Mouse (Mus musculus): ENCODE results near the gene Aff3.

The Aff3 gene

GRCm38 (mm10) chr1:38654981-38655540 is 9.7 kb downstream of the Aff3 start:
- DNase-seq = no peak

- no peak for DNase-seq
These were observed 14.7 kb downstream of the Aff3 start for GRCm38 (mm10) chr1:38650031-38650430.

DNA sequence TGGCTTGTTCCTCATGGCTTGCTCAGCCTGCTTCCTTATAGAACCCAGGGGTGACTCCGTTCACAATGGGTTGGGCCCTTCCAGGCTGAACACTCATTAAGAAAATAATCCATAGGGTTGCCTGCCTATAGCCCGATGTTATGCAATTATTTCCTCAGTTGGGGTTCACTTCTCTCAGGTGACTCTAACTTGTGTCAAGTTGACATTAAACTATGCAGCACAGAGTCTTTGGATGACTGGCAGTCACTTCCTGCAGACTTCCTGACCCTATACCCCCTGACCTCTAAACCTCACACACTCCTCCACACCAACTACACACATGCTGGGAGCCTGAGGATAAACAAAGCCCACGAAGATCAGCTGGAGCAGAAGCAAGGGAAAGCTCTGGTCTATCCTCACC is 15.6 kb downstream of the Aff3 start:
- DNase-seq = no peak

DNA sequence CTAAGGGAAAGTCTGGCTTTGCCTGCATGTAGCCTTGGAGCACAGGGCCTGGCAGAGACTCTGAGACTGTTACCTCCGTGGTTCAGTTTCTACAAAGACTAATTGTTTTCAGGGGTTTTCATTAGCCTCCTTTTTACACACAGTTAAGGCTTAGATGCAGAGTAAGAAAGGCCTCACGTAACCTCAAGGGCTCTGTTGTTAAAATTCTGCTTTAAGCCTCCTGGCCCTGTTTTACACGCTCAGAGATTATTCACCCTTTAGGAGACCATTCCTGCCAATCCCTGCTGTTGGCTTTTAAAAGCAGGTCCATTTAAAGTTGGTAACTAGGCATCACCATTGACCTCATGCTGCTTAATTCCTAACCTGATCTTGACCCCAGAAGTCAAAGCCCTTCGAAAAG is 22.5 kb downstream of the Aff3 start:
- no peak for DNase-seq

DNA sequence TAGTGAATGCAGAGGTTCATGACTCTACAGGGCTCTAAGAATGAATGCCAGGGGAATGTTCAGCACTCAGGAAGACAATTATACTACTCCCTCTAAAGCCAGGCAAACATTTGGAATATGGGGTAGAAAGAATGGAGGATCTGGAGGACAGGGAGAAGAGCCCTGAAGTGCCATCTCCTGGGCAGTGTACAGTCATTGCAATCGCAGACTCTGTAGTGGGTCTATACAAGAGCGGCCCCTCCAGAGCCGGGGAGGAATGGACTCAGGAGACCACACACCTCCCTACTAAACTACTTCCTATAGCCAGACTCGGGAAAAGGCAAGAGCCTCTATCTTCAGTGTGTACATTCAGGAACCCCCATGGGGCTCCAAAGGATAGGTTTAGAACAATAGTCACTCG is 25.1 kb downstream of the Aff3 start:
- DNase-seq = no peak

DNA sequence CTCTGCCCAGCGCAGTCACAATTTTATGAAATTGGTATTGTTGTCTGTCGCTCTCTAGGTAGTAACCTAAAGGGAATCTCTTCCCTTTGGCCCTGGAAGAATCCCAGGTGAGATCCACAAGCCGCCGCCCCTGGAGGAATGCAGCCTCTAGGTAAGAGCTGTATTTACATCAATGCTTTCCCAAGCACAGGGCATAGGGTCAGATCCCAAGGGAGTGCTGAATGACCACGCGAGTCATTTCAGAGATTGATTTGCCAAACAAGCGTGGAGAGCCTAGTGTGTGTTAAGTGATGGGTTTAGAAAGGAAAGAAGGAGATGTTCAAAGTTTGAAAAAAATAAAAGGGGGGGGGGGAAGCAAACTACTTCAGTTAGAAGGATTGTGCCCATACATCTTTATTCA is 29.2 kb downstream of the Aff3 start:
- no peak for DNase-seq

- DNase-seq = no peak
These were observed 30.7 kb downstream of the Aff3 start for GRCm38 (mm10) chr1:38634081-38634480.

DNA sequence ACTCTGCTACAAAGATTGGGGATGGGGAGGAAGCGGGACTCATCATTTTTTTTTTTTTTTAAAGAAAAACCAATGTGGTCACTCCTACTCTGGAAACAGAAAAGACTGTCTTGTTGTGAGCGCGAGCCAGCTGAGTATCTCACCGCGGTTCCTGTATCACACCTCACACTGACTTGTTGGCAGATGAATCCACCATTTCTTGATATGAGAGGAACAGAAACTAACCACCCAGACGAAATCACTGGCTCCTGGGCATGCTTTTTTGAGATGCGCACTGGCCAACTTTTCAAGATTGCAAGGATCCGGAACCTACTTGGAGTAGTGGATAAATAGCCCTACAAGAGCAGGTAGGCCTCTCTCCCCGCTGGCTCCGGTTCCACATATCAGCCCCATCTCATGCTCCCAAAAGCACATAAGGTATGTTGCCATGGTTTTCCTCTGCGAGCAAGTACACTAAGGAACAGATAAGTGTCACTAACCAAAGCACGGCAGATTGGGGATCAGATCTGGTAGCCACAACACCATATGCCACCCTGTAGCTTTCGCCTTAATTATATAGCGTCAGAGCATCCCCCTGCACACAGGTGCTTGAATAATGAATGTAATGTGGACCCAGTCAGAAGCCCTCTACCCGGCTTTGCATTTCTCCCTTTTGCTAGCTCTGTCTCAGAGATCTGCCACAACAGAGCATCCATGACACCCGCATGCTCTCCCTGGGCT is 32.1 kb downstream of the Aff3 start:
- no peak for DNase-seq

DNA sequence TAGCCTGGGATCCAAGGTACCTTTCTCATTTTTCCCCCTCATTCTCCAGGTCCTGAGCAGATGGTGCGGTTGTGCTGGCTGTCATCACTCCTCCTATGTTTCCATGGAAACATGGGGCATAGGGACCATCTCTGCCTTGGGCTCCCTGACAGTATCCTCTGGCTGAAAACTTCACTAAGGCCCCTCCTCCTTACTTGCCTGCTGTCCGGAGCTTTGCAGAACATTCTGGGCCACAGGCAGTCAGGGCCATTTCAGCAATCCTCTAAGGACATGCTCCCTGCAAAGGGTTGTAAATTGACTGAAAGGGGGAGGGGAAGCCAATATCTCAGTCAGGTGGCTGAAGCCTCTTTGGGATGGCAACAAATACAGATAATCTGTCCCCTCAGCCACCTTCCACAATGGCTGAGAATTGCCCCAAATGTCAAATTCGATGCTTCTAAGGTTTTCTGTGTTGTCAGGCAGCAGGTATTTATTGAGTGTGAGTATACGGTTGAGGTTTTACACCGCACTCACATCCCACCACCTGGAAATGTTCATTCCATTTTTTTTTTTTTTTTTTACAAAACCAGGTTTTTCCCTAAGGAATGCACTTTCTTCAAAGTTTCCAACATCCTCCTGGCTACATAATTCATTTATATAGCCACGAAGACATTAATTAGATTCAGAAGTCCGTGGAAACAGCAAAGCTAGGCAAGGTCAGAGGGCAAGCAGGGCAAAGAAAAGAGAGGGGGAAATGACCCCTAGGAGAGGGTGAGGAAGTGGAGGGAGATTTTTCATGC is 33.1 kb downstream of the Aff3 start:
- peak in 1 of 2 experiments; percentile 20 for DNase-seq

GRCm38 (mm10) chr1:38628901-38629585 is 35.7 kb downstream of the Aff3 start:
- no peak for DNase-seq

DNA sequence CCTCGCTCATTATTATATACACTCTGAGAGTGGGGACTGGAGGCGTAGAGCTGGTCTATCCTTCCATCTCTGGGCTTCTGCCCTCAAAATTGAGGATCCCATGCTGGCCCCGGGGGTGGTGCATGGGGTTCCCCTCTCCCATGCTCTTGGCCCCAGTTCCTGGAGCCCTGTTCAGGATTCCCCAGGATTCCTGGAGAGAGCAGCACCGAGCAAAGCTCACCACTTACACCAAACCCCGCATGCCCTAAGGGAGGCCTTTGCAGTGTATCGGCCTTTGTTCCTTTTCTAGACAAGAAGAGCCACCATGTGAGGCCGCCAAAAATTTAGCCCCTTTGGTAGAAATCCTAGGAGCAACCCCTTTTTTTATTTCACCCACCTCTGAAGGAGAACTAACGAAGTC is 36.3 kb downstream of the Aff3 start:
- DNase-seq = peak in 1 of 2 experiments; percentile 12

DNA sequence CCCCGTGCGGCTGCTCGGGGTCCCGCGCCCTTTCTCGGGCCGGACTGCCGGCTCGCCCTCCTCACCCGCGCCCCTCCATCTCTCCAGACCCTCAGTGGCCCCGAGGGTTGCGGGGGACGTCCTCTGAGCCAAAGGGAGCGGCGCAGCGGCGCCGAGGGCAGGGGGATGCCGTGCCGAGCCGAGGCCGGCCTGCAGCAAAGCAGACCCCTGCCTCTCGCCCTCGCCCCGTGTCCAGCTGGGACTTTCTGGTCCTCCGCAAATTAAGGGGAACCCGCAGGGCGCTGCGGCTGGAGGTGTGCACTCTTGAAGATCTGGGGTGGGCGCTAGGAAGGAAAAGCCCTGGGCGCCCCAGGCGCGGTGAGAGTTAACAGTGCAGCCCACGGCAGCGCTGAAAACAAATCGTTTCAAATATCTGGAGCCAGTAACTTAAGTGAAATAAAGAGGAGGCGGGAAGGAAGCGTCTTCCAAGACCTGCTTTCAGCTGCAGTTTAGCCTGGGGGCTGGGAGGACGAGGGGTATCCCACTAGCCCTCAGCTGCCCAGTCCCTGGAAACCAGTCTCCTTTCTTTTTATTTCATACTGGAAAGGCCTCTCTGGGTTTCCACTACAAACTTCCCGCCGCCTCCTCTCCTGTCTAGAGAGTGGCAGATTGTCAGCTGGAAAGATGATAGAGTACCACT is 36.9 kb downstream of the Aff3 start:
- DNase-seq = no peak

GRCm38 (mm10) chr1:38626739-38627661 is 37.8 kb downstream of the Aff3 start:
- peak; percentile 78 to 89 for DNase-seq

DNA sequence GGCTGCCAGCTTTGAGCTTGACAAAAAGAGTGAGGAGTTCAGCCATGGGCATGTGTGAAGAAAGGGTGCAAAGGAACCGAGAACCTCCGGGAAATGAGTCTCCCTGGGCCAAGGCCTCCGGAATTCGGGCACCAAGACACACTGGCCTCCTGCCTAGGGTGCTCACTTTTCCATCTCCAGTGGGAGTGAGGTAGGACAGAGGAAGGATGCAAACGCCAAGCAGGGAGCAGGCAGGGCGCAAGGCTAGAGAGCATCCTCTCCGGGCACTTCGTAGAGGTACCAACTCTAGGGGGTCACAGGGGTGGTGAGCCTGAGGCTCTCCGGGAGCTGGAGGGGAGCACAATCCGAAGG is 38.4 kb downstream of the Aff3 start:
- peak; percentile 49 to 55 for DNase-seq

DNA sequence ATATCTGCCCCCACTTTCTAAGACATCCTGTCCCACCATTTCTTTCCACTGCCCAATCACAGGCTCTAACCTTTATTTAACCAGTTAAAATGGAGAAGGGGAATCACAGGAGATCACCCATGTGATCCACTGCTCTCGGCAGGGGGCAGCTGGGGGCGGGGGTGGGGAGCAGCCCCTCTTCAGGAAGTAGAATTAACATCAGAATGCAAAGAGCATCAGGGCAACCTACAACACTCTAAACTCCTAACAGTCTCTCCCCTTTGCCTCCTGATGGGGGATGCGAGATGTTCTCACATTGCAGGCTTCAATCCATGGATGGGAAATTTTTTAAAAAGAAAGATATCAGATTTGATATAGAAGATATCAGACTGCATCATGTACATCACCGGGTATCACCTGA is 42.9 kb downstream of the Aff3 start:
- no peak for DNase-seq

DNA sequence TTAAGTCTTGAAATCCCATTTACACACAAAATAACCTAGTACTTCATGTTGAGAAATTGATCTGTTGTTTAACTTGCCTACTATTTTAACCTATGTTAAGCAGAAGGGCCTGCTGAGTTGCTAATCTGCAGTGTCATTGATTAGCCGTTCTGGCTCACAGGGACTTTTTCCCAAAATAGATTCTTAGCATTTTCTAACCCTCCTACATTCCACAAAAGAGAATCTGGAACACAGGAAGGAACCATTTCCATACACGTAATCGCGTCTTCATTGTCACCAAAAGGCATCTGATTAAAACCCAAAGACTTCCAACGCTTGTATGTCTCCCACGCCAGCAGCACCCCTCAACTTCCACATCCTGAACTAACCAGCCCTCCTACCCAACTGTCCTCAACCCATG is 44.4 kb downstream of the Aff3 start:
- DNase-seq = no peak

GRCm38 (mm10) chr1:38606741-38607140 is 58.0 kb downstream of the Aff3 start:
- peak; percentile 19 to 20 for DNase-seq

DNA sequence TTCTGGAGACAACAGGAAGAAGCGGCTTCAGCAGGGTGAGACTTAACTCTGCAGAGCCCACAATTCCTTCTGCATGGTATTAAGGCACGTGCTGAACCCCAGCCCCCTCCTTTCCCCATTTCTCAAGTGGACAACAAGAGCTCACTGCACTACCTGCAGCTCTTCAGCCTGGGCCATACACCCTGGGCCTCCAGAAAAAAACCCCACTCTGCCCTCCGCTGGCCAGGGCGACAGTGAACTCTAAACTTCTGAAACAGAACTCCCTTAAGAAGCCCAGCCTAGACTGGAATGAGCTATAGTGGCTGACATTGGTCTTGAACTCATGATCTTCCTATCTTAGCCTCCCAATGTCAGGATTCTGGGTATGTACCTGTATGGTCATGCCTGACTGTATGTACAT is 59.3 kb downstream of the Aff3 start:
- DNase-seq = no peak

DNA sequence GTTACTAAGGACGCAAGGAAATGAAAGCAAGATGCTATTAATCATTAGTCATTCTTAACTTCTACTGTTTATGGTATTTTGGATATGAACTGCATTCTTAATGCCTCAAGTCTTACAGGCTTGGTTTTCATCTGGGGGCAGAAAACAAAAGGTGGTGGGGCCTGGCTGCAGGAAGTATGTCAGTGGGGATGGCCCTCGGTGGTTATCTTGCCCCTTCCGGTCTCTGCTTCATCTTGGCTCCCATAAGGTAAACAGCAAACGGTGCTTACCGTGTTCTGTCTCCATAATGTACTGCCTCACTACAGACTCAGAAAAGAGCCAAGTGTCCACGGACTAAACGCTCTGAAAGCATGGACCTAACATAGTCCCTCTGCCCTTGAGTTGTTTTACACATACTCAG is 60.1 kb downstream of the Aff3 start:
- no peak for DNase-seq

- DNase-seq = no peak
These were observed 62.8 kb downstream of the Aff3 start for GRCm38 (mm10) chr1:38601802-38602508.

DNA sequence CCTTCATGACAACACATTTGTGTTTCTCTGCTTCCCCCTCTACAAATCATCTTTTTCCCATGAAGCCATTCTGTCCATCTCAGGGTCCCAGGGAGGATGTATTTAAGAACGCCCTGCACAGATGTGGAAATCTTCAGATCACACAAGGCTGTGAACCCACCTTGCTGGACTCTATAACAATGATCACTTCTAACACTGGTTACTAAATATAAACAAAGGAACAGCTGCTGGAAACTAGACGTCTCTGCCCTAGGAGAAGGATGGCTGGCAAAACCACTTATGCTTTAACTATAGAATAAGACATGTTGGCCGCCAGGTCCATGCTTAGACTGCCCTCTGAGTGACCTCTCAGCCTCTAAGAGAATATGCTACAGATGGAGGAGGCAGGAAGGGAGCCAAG is 69.4 kb downstream of the Aff3 start:
- DNase-seq = no peak

Data from cerebellum, postnatal 25 days (tissue).